Mouse (Mus musculus): ENCODE results near the gene Tagln2. TPM values are rescaled to one million over a fixed set of nuclear protein-coding genes. Genes with fewer than 3 reads are reported as not detected.

The Tagln2 gene
- polyA plus RNA-seq, 1 experiment from 2014 or later: 177 TPM

GRCm38 (mm10) chr1:172508172-172508571, 8.3 kb downstream of the Tagln2 start:
- Histone ChIP-seq H3K36me3 (peaks cover 44% of the 10 kb centered on the region), H3K27me3 (replicated peaks) (no peaks in the 10 kb centered on the region), H3K9me3 (replicated peaks) (no peaks in the 10 kb centered on the region), H3K4me1 (peaks cover 80% of the 10 kb centered on the region), H3K27ac (no peak overlapping the region), H3K4me2 (no peak overlapping the region), H3K4me3 (no peak overlapping the region), H3K9ac (no peak overlapping the region)
- ATAC-seq: peak; percentile 55; the same call in 1 of the 2 replicates
- 12% methylated on average over 2 of the region's 2 CpGs for WGBS (ENCODE audit: insufficient replicate concordance)

- no peak for ATAC-seq
Measured at GRCm38 (mm10) chr1:172509235-172509634, 9.4 kb downstream of the Tagln2 start.

GRCm38 (mm10) chr1:172509983-172510382, 10.1 kb downstream of the Tagln2 start:
- H3K36me3 ChIP-seq: peaks cover 40% of the 10 kb centered on the region
- H3K4me3 ChIP-seq: no peak overlapping the region
- no peak overlapping the region for H3K9ac ChIP-seq
- H3K4me2 ChIP-seq: peak overlapping the region; percentile 27
- peaks cover 81% of the 10 kb centered on the region for H3K4me1 ChIP-seq
- ATAC-seq: no peak
- no peaks in the 10 kb centered on the region for H3K27me3 ChIP-seq (replicated peaks)
- H3K27ac ChIP-seq: no peak overlapping the region
- 45% methylated on average over 8 of the region's 8 CpGs for WGBS (ENCODE audit: insufficient replicate concordance)
- no peaks in the 10 kb centered on the region for H3K9me3 ChIP-seq (replicated peaks)

More at GRCm38 (mm10) chr1:172509235-172509634, 9.4 kb downstream of the Tagln2 start:
- Histone ChIP-seq H3K36me3 (peaks cover 44% of the 10 kb centered on the region), H3K4me1 (peaks cover 80% of the 10 kb centered on the region), H3K27me3 (replicated peaks) (no peaks in the 10 kb centered on the region), H3K9me3 (replicated peaks) (no peaks in the 10 kb centered on the region), H3K27ac (no peak overlapping the region), H3K4me3 (no peak overlapping the region), H3K4me2 (no peak overlapping the region), H3K9ac (no peak overlapping the region)
- WGBS (ENCODE audit: insufficient replicate concordance): 66% methylated on average over 5 of the region's 5 CpGs

- peaks cover 87% of the 10 kb centered on the region for H3K4me1 ChIP-seq
- H3K4me2 ChIP-seq: peak overlapping the region; percentile 27
- no peak overlapping the region for H3K9ac ChIP-seq
- H3K36me3 ChIP-seq: peaks cover 35% of the 10 kb centered on the region
- H3K4me3 ChIP-seq: no peak overlapping the region
- ATAC-seq: no peak
- H3K9me3 ChIP-seq (replicated peaks): no peaks in the 10 kb centered on the region
- WGBS (ENCODE audit: insufficient replicate concordance): 49% methylated on average over 13 of the region's 13 CpGs
- H3K27ac ChIP-seq: no peak overlapping the region
- H3K27me3 ChIP-seq (replicated peaks): no peaks in the 10 kb centered on the region
Measured at GRCm38 (mm10) chr1:172510421-172510972, 10.7 kb downstream of the Tagln2 start.

GRCm38 (mm10) chr1:172512962-172513361, 13.1 kb downstream of the Tagln2 start:
- peaks cover 11% of the 10 kb centered on the region for H3K36me3 ChIP-seq
- peaks cover 7% of the 10 kb centered on the region for H3K9me3 ChIP-seq (replicated peaks)
- peak overlapping the region; percentile 20 for H3K4me3 ChIP-seq
- H3K4me1 ChIP-seq: peaks cover 76% of the 10 kb centered on the region
- 5% methylated on average over 13 of the region's 13 CpGs for WGBS (ENCODE audit: insufficient replicate concordance)
- H3K9ac ChIP-seq: peak overlapping the region; percentile 10; the same call in 1 of the 2 replicates
- peak overlapping the region; percentile 71 for H3K27ac ChIP-seq
- H3K4me2 ChIP-seq: peak overlapping the region; percentile 57
- no peaks in the 10 kb centered on the region for H3K27me3 ChIP-seq (replicated peaks)
- peak; percentile 45 for ATAC-seq

GRCm38 (mm10) chr1:172513525-172514212, 13.8 kb downstream of the Tagln2 start:
- H3K27ac ChIP-seq: peak overlapping the region; percentile 71
- peak overlapping the region; percentile 57 for H3K4me2 ChIP-seq
- 0 out of 2 replicates have a peak overlapping the region, but pooled peaks have one; percentile 10 for H3K9ac ChIP-seq
- peaks cover 10% of the 10 kb centered on the region for H3K9me3 ChIP-seq (replicated peaks)
- WGBS (ENCODE audit: insufficient replicate concordance): 11% methylated on average over 17 of the region's 17 CpGs
- H3K4me1 ChIP-seq: peaks cover 69% of the 10 kb centered on the region
- H3K4me3 ChIP-seq: peak overlapping the region; percentile 20; the same call in 1 of the 2 replicates
- peaks cover 5% of the 10 kb centered on the region for H3K36me3 ChIP-seq
- peak; percentile 71 for ATAC-seq
- H3K27me3 ChIP-seq (replicated peaks): no peaks in the 10 kb centered on the region

GRCm38 (mm10) chr1:172514213-172514529, 14.3 kb downstream of the Tagln2 start:
- no peaks in the 10 kb centered on the region for H3K27me3 ChIP-seq (replicated peaks)
- no peaks in the 10 kb centered on the region for H3K36me3 ChIP-seq
- H3K4me1 ChIP-seq: peaks cover 64% of the 10 kb centered on the region
- H3K4me2 ChIP-seq: peak overlapping the region; percentile 57
- H3K9me3 ChIP-seq (replicated peaks): peaks cover 10% of the 10 kb centered on the region
- H3K27ac ChIP-seq: peak overlapping the region; percentile 71
- no peak overlapping the region for H3K4me3 ChIP-seq
- ATAC-seq: no peak
- no peak overlapping the region for H3K9ac ChIP-seq
- 28% methylated on average over 4 of the region's 4 CpGs for WGBS (ENCODE audit: insufficient replicate concordance)

- H3K27ac ChIP-seq: peak overlapping the region; percentile 71
- H3K4me1 ChIP-seq: peaks cover 59% of the 10 kb centered on the region
- H3K36me3 ChIP-seq: no peaks in the 10 kb centered on the region
- 42% methylated on average over 7 of the region's 7 CpGs for WGBS (ENCODE audit: insufficient replicate concordance)
- H3K9me3 ChIP-seq (replicated peaks): peaks cover 10% of the 10 kb centered on the region
- H3K4me3 ChIP-seq: no peak overlapping the region
- peak overlapping the region; percentile 57; the same call in 1 of the 2 replicates for H3K4me2 ChIP-seq
- no peak for ATAC-seq
- no peak overlapping the region for H3K9ac ChIP-seq
- H3K27me3 ChIP-seq (replicated peaks): no peaks in the 10 kb centered on the region
Measured at GRCm38 (mm10) chr1:172514551-172515268, 14.9 kb downstream of the Tagln2 start.

GRCm38 (mm10) chr1:172515396-172515795, 15.5 kb downstream of the Tagln2 start:
- peaks cover 10% of the 10 kb centered on the region for H3K9me3 ChIP-seq (replicated peaks)
- 30% methylated on average over 1 of the region's 1 CpGs for WGBS (ENCODE audit: insufficient replicate concordance)
- ATAC-seq: no peak
- H3K4me3 ChIP-seq: no peak overlapping the region
- peaks cover 57% of the 10 kb centered on the region for H3K4me1 ChIP-seq
- H3K4me2 ChIP-seq: no peak overlapping the region
- no peaks in the 10 kb centered on the region for H3K27me3 ChIP-seq (replicated peaks)
- peak overlapping the region; percentile 67 for H3K27ac ChIP-seq
- no peaks in the 10 kb centered on the region for H3K36me3 ChIP-seq
- no peak overlapping the region for H3K9ac ChIP-seq

- ATAC-seq: no peak
- Histone ChIP-seq H3K27me3 (replicated peaks) (peaks cover 20% of the 10 kb centered on the region), H3K36me3 (no peaks in the 10 kb centered on the region), H3K4me2 (no peak overlapping the region), H3K9me3 (replicated peaks) (peaks cover 10% of the 10 kb centered on the region), H3K4me1 (peaks cover 46% of the 10 kb centered on the region), H3K4me3 (no peak overlapping the region), H3K27ac (no peak overlapping the region), H3K9ac (no peak overlapping the region)
- WGBS (ENCODE audit: insufficient replicate concordance): 63% methylated on average over 4 of the region's 4 CpGs
Measured at GRCm38 (mm10) chr1:172518013-172518412, 18.2 kb downstream of the Tagln2 start.

GRCm38 (mm10) chr1:172519644-172520043, 19.8 kb downstream of the Tagln2 start:
- 59% methylated on average over 6 of the region's 6 CpGs for WGBS (ENCODE audit: insufficient replicate concordance)
- Histone ChIP-seq H3K9ac (no peak overlapping the region), H3K36me3 (no peaks in the 10 kb centered on the region), H3K4me1 (peaks cover 30% of the 10 kb centered on the region), H3K27me3 (replicated peaks) (peaks cover 29% of the 10 kb centered on the region), H3K4me2 (no peak overlapping the region), H3K27ac (no peak overlapping the region), H3K9me3 (replicated peaks) (peaks cover 10% of the 10 kb centered on the region), H3K4me3 (no peak overlapping the region)
- ATAC-seq: no peak
